Mouse (Mus musculus) G1E (cell line): ENCODE results near the gene Ankrd13d.

ENCODE experiments used
- CTCF ChIP-seq: IDR thresholded peaks from 2 replicates; pipeline ENCODE4 v1.5.1; 2012; ENCODE audit warnings: low read depth, low read length, inconsistent platforms, mixed read lengths
- GATA1 ChIP-seq: IDR thresholded peaks from 2 replicates; pipeline ENCODE4 v1.6.1; 2012; ENCODE audit warnings: borderline replicate concordance, low read length, inconsistent platforms, mixed read lengths
- POLR2AphosphoS5 ChIP-seq: IDR thresholded peaks from 2 replicates; pipeline ENCODE4 v1.6.1; 2012; ENCODE audit warnings: low read depth, low read length, inconsistent platforms; ENCODE audit not compliant: insufficient replicate concordance
- TAL1 ChIP-seq: conservative IDR thresholded peaks from 2 replicates; pipeline ENCODE4 v1.6.1; 2012; ENCODE audit warnings: low read depth, low read length, inconsistent platforms, mixed read lengths

- TF ChIP-seq GATA1: no peak
- TF ChIP-seq TAL1: no peak
- TF ChIP-seq CTCF: no peak
- TF ChIP-seq POLR2AphosphoS5: no peak
Measured at GRCm38 (mm10) chr19:4298322-4299121, 15.6 kb upstream of the Ankrd13d start.
